Mouse (Mus musculus) embryonic facial prominence, embryonic 10.5 days (tissue): ENCODE data around the gene Ufsp1. TPM values are rescaled to one million over a fixed set of nuclear protein-coding genes. Genes with fewer than 3 reads are reported as not detected.
"Not testable (repeated sequence)": the region's sequence is repeated elsewhere in the genome, so short reads cannot be mapped to it uniquely, and the experiment has no call there.

Experiments used
- DNase-seq: peaks from one replicate; pipeline ENCODE4 v3.0.0-alpha.2; 2017; ENCODE audit warnings: low spot score
- H3K27ac ChIP-seq: fragments of 300-500 bp; sonication (generic); replicated peaks from 2 replicates; pipeline ENCODE4 v1.5.1; 2016; ENCODE audit warnings: mild to moderate bottlenecking
- H3K27me3 ChIP-seq: fragments of 300-500 bp; sonication (generic); replicated peaks from 2 replicates; pipeline ENCODE4 v1.6.1; 2016; ENCODE audit warnings: low read depth, mild to moderate bottlenecking; ENCODE audit not compliant: poor library complexity, severe bottlenecking
- H3K36me3 ChIP-seq: fragments of 300-500 bp; sonication (generic); replicated peaks from 2 replicates; pipeline ENCODE4 v1.6.1; 2016; ENCODE audit warnings: mild to moderate bottlenecking, moderate library complexity
- H3K4me1 ChIP-seq: fragments of 300-500 bp; sonication (generic); 2 replicates; pipeline ENCODE4 v1.6.1; 2016
- H3K4me3 ChIP-seq: fragments of 300-500 bp; sonication (generic); 2 replicates; pipeline ENCODE4 v1.5.1; 2016; ENCODE audit warnings: mild to moderate bottlenecking, moderate library complexity
- H3K9me3 ChIP-seq: fragments of 300-500 bp; sonication (generic); 2 replicates; pipeline ENCODE4 v1.6.1; 2016; ENCODE audit warnings: mild to moderate bottlenecking
- WGBS: fragments of 180-500 bp; shearing (Covaris S2); methylation state at CpG from one replicate; pipeline ENCODE4 v1.1.7; 2016; 5-methylcytosine and 5-hydroxymethylcytosine counted together
- polyA plus RNA-seq: library from polyadenylated mRNA; unstranded; fragments of >200 nt; fragmentation: Nextera tagmentation; extraction: Ambion mirVana; gene quantifications from 2 replicates; pipeline ENCODE4 v1.2.1, GENCODE M21; 2016

Ufsp1 gene
- 7.8 and 8.3 TPM in 2 replicates for polyA plus RNA-seq

DNA sequence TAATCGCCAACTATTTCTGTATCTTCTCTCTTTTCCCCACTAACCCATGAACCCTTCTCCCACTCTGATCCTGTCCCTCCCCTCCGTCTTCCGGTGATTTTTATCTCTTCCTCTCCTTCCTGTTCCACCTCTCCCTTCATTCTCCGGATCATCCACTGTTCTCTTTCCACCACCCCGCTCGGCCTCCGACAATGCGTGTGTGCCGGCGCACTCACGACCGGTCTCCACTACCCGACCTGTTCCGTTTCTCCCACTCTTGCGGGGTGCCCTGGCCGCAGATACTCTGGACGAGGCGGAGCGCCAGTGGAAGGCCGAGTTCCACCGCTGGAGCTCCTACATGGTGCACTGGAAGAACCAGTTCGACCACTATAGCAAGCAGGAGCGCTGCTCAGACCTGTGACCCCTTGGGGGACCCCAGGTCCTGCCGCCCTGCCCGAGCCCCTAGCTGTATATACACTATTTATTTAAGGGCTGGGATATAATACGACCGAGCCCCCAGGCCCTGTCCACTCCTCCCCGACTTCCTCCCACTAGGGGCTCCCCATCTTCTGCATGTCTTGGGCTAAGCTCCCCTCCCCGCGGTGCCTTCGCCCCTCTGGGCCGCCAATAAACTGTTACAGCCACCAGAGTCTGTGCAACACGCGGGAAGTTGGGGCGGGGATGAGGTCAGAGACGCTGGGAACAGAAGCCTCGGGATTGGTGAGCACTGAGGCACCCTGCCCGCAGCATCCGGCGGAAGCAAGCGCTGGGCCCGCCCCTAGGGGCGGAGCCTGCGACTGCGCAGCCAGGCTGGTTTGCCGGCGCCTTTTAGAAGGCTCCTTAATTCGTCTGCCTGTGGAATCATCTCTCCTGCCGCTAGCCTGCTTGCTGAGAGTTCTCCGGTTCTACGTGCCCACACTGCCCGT, at the start of gene Ufsp1:
TSS of gene Ufsp1 (plus strand) at position 791 of the 905 bp plus-strand sequence.
- Histone ChIP-seq H3K27ac (peak within 1 kb of the TSS; percentile 85), H3K4me3 (peak within 1 kb of the TSS; percentile 64), H3K4me1 (peaks cover 39% of the 10 kb centered on the region), H3K9me3 (no peaks in the 10 kb centered on the region), H3K27me3 (peaks cover 43% of the 10 kb centered on the region), H3K36me3 (peaks cover 45% of the 10 kb centered on the region)
- under 1% methylated on average over 52 of the region's 52 CpGs for WGBS
- peak; percentile 97 for DNase-seq

DNA sequence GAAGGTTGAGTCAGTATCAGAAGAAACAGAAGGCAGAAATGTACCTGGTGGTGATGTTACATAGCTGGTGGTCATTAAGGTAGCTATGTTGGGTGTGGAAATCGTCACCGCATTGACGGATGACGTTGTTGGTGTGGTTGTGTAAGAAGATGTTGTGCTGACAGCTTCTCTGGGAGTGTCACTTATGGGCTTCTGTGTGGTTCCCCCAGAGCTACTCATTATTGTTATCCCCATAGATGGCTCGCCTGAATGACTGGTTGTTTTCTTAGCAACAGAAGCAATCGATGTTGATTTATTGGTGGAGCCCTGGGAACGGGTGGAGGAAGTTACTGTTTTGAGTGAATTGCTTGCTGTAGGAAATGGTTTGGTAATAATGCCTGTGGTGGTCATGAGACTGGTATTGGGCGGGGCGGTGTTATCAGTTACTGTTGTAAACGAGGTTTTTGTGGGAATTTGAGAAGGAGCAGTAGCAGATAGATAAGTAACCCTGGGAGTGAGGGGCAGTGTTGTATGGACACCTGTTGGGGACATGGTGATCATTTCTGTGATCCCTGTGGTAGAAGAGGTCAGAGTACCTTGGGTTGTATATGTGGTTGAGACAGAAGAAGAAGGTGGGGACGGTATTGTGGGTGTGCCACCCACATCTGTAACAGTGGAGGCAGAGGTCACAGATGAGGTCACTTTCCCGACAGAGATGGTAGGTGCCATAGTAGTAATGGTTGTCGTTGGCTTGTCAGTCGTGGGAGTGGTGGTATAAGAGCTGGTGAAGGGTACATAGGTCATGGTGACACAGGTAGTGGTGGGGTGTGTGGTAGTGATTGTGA, 30.3 kb upstream of the Ufsp1 start:
- DNase-seq = no peak
- Histone ChIP-seq H3K36me3 (no peaks in the 10 kb centered on the region), H3K27me3 (no peaks in the 10 kb centered on the region), H3K4me1 (peaks cover 9% of the 10 kb centered on the region), H3K9me3 (no peaks in the 10 kb centered on the region), H3K4me3 (no peak overlapping the region), H3K27ac (no peak overlapping the region)
- WGBS = 88% methylated on average over 14 of the region's 14 CpGs

DNA sequence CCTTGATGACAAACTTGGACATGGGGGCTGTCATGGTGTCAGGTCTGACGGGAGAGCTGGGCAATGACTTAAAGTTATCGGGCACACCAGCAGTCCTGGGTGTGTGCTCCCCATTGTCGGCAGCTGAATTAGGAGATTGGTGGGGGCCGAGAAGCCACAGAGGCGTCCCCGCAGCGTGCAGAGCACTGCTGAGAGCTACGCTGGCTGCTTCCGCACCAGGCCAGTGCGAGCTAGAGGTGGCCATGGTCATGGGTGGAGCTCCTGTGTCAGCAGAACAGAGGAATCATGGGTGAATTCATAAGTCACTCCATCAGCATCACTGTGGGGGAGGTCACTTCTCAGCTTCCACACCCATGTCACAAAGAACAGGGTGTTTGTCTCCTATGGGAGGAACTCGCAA, 29.6 kb upstream of the Ufsp1 start:
- no peaks in the 10 kb centered on the region for H3K36me3 ChIP-seq
- DNase-seq = no peak
- H3K4me3 ChIP-seq = no peak overlapping the region
- H3K4me1 ChIP-seq = peaks cover 9% of the 10 kb centered on the region
- no peaks in the 10 kb centered on the region for H3K9me3 ChIP-seq
- no peaks in the 10 kb centered on the region for H3K27me3 ChIP-seq
- WGBS = 90% methylated on average over 11 of the region's 11 CpGs
- no peak overlapping the region for H3K27ac ChIP-seq

DNA sequence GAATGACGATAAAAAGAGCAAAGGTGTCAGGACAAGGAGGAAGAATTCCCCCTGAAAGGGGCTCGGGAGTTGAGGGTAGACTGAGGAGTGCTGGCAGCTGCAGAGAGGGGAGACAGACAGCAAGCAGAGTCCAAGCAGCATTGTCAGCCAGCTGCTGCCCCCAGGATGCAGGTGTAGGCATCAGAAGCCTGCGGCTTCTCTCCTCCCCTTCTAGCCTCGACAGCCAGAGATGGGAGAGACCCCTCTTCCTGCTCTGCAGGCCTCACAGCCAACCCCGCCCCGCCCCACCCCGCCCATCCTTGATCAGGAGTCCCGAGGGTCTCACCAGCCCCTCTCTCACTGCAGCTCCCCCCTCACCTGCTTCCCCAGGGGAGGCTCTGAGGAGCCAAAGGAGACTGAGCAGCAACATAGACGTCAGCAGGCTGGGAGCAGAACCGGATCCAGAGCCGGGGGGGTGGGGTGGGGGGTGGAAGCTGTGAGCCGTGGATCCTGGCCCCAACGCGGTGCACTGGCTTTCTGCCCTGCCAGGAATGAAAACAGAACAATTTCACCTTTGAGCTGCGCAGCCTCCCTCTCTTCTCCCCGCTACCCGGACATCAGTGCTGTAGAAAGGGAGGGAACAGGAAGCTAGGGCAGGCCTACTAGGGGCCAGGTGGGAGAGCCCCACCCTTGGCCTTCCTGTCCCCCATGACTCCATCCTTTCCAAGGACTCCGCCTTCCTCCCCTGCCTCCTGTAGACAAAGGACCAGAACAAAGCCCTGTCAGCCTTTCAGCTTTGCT, 26.1 kb upstream of the Ufsp1 start:
- H3K27ac ChIP-seq = peak overlapping the region; percentile 12; the same call in 1 of the 2 replicates
- H3K36me3 ChIP-seq = no peaks in the 10 kb centered on the region
- 46% methylated on average over 18 of the region's 18 CpGs for WGBS
- H3K4me3 ChIP-seq = peak overlapping the region; percentile 30; the same call in 1 of the 2 replicates
- peaks cover 9% of the 10 kb centered on the region for H3K4me1 ChIP-seq
- H3K9me3 ChIP-seq = peaks cover 6% of the 10 kb centered on the region; the same call in 1 of the 2 replicates
- no peaks in the 10 kb centered on the region for H3K27me3 ChIP-seq
- DNase-seq = no peak

DNA sequence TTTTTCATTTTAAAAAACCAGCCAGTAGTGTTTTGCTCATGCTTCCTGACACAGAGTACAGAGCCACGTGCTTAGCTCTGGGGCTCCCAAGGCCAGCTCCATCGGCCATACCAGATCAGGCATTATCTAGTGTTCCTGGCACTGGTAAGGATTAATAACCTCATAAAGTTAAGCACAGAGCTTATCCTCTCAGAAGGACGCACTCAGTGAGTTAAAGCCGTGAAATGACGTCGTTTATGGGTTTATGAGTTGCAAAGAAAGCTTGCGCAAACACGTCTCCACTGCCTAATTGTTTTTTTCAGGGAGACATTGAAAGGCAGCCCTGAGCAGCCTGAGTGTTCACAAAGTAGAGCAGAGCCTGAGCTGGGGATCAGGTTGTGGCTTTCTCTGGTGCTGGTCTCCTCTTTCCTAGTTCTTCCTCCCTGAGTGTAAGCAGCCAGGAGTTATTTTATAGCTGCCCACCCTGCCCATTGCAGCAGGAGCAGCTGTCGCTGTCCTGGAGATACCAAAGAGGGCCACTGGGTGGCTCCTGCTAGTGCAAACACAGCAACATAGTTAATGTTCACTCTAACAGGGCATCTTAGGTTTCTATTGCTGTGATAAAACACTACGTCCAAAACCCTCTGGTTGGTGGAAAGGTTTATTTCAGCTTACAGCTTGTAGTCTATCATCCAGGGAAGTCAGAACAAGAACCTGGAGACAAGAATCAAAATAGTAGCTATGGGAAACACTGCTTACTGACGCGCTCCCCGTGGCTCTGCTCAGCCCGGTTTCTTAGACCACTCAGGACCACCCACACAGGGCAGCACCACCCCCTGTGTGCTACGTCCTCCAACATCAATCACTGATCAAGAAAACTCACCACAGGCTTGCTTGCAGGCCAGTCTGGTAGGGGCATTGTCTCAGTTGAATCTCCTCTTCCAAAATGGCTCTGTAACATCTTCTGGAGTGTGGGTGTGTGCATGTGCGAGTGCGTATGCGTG, 16.8 kb upstream of the Ufsp1 start:
- no peaks in the 10 kb centered on the region for H3K27me3 ChIP-seq
- no peak overlapping the region for H3K4me3 ChIP-seq
- H3K27ac ChIP-seq = no peak overlapping the region
- WGBS = 68% methylated on average over 18 of the region's 18 CpGs
- no peaks in the 10 kb centered on the region for H3K36me3 ChIP-seq
- DNase-seq = peak; percentile 39
- peaks cover 14% of the 10 kb centered on the region for H3K9me3 ChIP-seq
- H3K4me1 ChIP-seq = no peaks in the 10 kb centered on the region

DNA sequence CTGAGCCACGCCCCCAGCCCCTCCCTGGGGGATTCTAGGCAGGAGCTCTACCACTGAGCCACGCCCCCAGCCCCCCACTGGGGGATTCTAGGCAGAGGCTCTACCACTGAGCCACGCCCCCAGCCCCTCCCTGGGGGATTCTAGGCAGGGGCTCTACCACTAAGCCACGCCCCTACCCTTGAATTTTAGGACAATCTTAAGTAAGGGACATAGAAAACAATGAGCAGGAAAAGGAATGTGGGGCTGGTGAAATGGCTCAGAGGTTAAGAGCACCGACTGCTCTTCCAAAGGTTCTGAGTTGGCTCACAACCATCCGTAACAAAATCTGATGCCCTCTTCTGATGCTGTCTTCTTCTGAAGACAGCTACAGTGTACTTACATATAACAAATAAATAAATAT, 10.0 kb upstream of the Ufsp1 start:
- not testable (repeated sequence) for H3K9me3 ChIP-seq, H3K4me3 ChIP-seq, H3K27ac ChIP-seq, DNase-seq, H3K36me3 ChIP-seq
- H3K4me1 ChIP-seq = peaks cover 27% of the 10 kb centered on the region
- peaks cover 27% of the 10 kb centered on the region for H3K27me3 ChIP-seq
- WGBS = 78% methylated on average over 5 of the region's 6 CpGs

DNA sequence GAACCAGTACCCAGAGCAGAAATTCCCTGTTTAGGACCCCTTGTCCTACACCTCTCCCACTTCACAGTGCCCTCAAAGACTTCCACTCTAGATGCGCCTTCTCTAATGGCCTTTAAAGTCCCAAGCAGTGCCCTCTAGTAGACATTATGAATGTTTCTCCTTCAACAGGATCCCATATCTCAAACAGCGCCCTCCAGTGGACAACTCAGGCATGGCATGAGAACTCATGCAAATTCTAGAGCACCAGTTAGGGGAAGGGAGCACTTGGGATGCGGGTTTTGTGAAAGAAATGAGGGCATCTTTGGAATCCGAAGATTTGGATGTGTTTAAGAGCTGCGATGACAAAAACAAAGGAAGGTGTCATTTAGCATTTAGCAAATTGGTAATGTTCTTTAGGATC, 9.4 kb upstream of the Ufsp1 start:
- H3K4me3 ChIP-seq = no peak overlapping the region
- 64% methylated on average over 5 of the region's 5 CpGs for WGBS
- H3K36me3 ChIP-seq = no peaks in the 10 kb centered on the region
- DNase-seq = peak; percentile 36
- peaks cover 28% of the 10 kb centered on the region for H3K4me1 ChIP-seq
- peaks cover 33% of the 10 kb centered on the region for H3K27me3 ChIP-seq
- no peaks in the 10 kb centered on the region; the same call in 1 of the 2 replicates for H3K9me3 ChIP-seq
- no peak overlapping the region for H3K27ac ChIP-seq

DNA sequence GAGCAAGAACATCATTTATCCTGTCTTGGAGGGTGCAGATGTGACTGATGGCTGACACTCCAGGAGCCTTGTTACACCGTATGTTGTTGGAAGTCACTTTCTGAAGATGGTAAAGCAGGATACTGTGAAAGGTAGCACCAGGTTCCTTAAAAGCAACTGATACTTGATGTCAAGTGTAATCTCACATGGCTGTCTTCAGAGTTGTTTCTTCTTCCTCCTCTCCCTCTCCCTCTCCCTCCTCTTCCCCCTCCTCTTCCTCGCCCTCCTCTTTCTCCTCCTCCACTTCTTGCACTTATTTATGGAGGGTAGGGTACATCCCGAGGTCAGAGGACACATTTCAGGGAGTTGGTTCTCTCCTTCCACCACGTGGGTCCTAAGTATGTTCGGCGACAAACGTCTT, 8.4 kb upstream of the Ufsp1 start:
- WGBS = 50% methylated on average over 7 of the region's 7 CpGs
- Histone ChIP-seq H3K36me3 (no peaks in the 10 kb centered on the region), H3K4me3 (no peak overlapping the region), H3K27me3 (peaks cover 43% of the 10 kb centered on the region), H3K4me1 (peaks cover 32% of the 10 kb centered on the region), H3K9me3 (no peaks in the 10 kb centered on the region; the same call in 1 of the 2 replicates), H3K27ac (no peak overlapping the region)
- no peak for DNase-seq

DNA sequence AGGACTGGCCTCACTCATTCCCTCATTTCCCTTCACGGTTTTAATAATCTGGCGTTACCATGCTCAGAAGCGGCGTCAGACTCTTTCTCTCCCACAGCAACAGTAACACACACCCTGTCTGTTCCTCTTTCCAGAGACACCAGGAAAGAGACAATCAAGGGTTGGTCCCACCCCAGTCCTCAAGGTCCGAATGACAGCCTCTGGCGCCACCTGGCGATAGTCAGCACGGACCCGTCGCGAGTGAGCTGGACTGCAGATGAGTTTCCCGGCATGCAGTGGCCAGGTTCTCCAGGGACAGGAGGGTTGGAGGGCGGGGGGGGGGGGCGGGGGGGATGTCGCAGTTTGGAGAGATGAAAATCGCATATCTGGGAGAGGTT, 7.8 kb upstream of the Ufsp1 start:
- DNase-seq = peak; percentile 90
- H3K27me3 ChIP-seq = peaks cover 49% of the 10 kb centered on the region
- H3K27ac ChIP-seq = peak overlapping the region; percentile 61; the same call in 1 of the 2 replicates
- WGBS = 1% methylated on average over 16 of the region's 16 CpGs
- H3K9me3 ChIP-seq = no peaks in the 10 kb centered on the region; the same call in 1 of the 2 replicates
- H3K4me1 ChIP-seq = peaks cover 32% of the 10 kb centered on the region
- peak overlapping the region; percentile 59 for H3K4me3 ChIP-seq
- no peaks in the 10 kb centered on the region for H3K36me3 ChIP-seq

DNA sequence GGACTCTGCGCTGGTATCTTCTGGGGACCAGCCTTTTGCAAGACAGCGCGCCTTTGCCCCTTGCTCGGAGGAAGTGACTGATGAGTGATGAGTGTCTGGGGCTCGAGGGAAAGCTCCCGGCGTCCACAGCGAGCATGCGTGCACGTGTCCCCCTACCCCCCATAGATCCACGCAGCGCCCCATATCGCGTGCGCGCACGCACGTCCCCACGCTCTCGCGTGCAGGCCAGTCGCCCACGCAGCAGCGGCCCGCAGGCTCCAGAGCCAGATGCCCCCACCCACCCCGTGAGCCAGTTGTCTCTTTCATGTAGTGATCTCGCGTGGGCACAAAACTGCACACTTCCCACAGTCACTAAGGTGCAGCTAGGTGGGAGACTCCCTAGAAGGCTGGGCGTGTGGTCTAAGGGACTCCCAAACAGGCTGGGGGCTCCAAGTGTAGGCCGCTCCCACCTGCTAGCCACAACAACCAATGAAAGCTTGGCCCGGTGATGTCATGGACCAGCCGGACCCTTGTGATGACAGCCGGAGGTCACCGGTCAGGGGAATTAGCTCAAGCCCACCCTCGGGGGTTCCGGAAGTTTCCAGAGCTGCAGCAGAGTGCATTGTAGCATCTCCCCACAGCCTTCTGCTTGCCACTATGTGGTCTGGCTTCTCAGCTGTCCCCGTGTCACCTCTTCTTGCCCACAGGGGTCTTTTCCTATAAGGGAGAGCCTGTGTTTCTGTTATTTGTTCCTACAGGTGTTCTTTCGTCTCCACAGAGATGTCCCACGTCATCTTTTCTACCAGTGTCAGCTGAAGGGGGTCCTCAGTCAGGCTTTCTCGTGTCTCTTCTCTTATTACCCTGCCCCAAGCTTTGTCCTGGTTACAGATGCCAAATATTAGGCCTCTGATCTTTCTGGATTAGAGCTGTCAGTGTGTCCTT, 7.1 kb upstream of the Ufsp1 start, which contains the start of gene Ache:
TSS of gene Ache (plus strand) at position 488 of the 921 bp plus-strand sequence.
- Histone ChIP-seq H3K9me3 (no peaks in the 10 kb centered on the region; the same call in 1 of the 2 replicates), H3K27ac (peak within 1 kb of the TSS; percentile 65), H3K4me1 (peaks cover 32% of the 10 kb centered on the region), H3K4me3 (peak within 1 kb of the TSS; percentile 59), H3K27me3 (peaks cover 56% of the 10 kb centered on the region), H3K36me3 (no peaks in the 10 kb centered on the region)
- peak; percentile 65 for DNase-seq
- WGBS = 1% methylated on average over 40 of the region's 40 CpGs
